Mouse (Mus musculus): ENCODE data around the gene Ttc6. TPM values are rescaled to one million over a fixed set of nuclear protein-coding genes. Genes with fewer than 3 reads are reported as not detected.

The Ttc6 gene
- not detected in 2 replicates for polyA plus RNA-seq (2012; rRNA removed)

DNA sequence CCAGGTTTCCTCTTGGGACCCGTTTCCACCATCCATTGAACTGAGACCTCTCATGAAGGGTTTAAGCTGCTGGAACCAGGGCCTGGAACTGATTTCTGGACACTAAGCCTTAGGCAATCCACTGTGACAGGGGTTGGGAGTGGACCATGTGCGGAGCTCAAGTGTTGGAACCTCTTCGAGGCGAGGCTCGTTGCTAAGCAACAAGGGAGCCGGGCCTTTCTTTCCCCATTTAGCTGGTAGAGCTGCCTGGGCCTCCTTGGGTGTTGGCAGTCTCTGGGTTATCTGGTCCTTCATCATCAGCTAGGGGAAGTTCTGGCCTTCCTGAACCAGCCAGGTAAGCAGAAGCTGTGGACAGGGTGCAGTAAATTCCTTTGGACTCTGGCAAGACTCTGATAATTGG, at the start of gene Ttc6:
Gene Ttc6 (plus strand): TSS at position 205 of the 400 bp plus-strand sequence.

GRCm38 (mm10) chr12:57546415-57547201, 17.3 kb upstream of the Ttc6 start, which contains the start of gene Foxa1:
Gene Foxa1, minus strand, starts transcription at chr12:57546916.

Other genes with a start within 250 kb of the Ttc6 start
- 0.05 and 0.09 TPM in 2 replicates for gene Foxa1, start 17.2 kb upstream of the Ttc6 start, polyA plus RNA-seq (2012; rRNA removed)

All from ovary, adult 2 months (tissue).